Mouse (Mus musculus): ENCODE measurements around the gene Qrfp.

- TF ChIP-seq CTCF (IDR thresholded peaks at IDR 0.05; ENCODE audit: borderline replicate concordance, extremely low read depth, insufficient read depth, insufficient read length) (no peak), POLR2A (IDR thresholded peaks at IDR 0.05; ENCODE audit: borderline replicate concordance, extremely low read depth, insufficient read depth, insufficient read length, poor library complexity, severe bottlenecking) (no peak)
These were observed 12.4 kb upstream of the Qrfp start for GRCm38 (mm10) chr2:31822524-31823371.
